Mouse (Mus musculus) left cerebral cortex, adult 18-20 months (tissue): ENCODE data around the gene Olfr315. TPM values are rescaled to one million over a fixed set of nuclear protein-coding genes. Genes with fewer than 3 reads are reported as not detected.
"Not testable (repeated sequence)": the region's sequence is repeated elsewhere in the genome, so short reads cannot be mapped to it uniquely, and the experiment has no call there.

Experiments used
- DNase-seq, 2 experiments: peaks; one replicate each; pipeline ENCODE4 v3.0.0; 2021 to 2022; ENCODE audit warnings: low spot score in 2 of 2, mixed read lengths in 1 of 2
- long read RNA-seq, 2 experiments: library from polyadenylated mRNA; stranded (forward); transcript quantifications; one replicate each; pipeline ENCODE4 v2.0.0; 2021
- total RNA-seq, 2 experiments: library from RNA; stranded (reverse); gene quantifications; 2 replicates each; pipeline ENCODE4 v1.2.3; 2021

Gene Olfr315
- not detected for total RNA-seq
- long read RNA-seq, experiment 1, result 0 reads
- long read RNA-seq, experiment 2, result 0 reads

GRCm38 (mm10) chr11:58772888-58773287, at the start of gene Olfr315:
Gene Olfr315, plus strand, starts transcription at chr11:58773188.
- no peak for DNase-seq

GRCm38 (mm10) chr11:58723914-58724313, 49.1 kb upstream of the Olfr315 start, which contains the start of gene Olfr318:
Gene Olfr318, minus strand, starts transcription at chr11:58724014.
- no peak for DNase-seq

- DNase-seq, result not testable (repeated sequence)
Observed at GRCm38 (mm10) chr11:58727896-58728650, 44.9 kb upstream of the Olfr315 start.

GRCm38 (mm10) chr11:58733372-58733771, 39.6 kb upstream of the Olfr315 start:
- DNase-seq, result peak; percentile 9 to 30

GRCm38 (mm10) chr11:58738792-58739262, 34.2 kb upstream of the Olfr315 start, which contains the start of gene Olfr317:
Gene Olfr317, minus strand, starts transcription at chr11:58739212.
- DNase-seq, result no peak

GRCm38 (mm10) chr11:58751096-58751495, 21.9 kb upstream of the Olfr315 start:
- peak; percentile 39 to 70 for DNase-seq

- DNase-seq, result no peak
Observed at GRCm38 (mm10) chr11:58752434-58752833, 20.6 kb upstream of the Olfr315 start, which contains the start of gene Olfr316. Gene Olfr316, plus strand, starts transcription at chr11:58752734.

- DNase-seq, result no peak
Observed at GRCm38 (mm10) chr11:58782480-58783089, 9.6 kb downstream of the Olfr315 start, which contains the start of gene Olfr314. Gene Olfr314, plus strand, starts transcription at chr11:58782952.

GRCm38 (mm10) chr11:58784182-58784581, 11.2 kb downstream of the Olfr315 start:
- no peak for DNase-seq

GRCm38 (mm10) chr11:58787651-58788050, 14.7 kb downstream of the Olfr315 start:
- DNase-seq, result no peak

GRCm38 (mm10) chr11:58788346-58788745, 15.4 kb downstream of the Olfr315 start:
- no peak for DNase-seq

GRCm38 (mm10) chr11:58789532-58789931, 16.5 kb downstream of the Olfr315 start:
- DNase-seq, result no peak

GRCm38 (mm10) chr11:58790053-58790452, 17.1 kb downstream of the Olfr315 start:
- DNase-seq, result no peak

- no peak for DNase-seq
Observed at GRCm38 (mm10) chr11:58790646-58791045, 17.7 kb downstream of the Olfr315 start.

GRCm38 (mm10) chr11:58795856-58796255, 22.9 kb downstream of the Olfr315 start:
- DNase-seq, result no peak

- DNase-seq, result peak; percentile 68 to 81
Observed at GRCm38 (mm10) chr11:58796850-58797249, 23.9 kb downstream of the Olfr315 start.

- peak; percentile 30 to 54 for DNase-seq
Observed at GRCm38 (mm10) chr11:58799747-58800146, 26.8 kb downstream of the Olfr315 start.

GRCm38 (mm10) chr11:58801558-58802228, 28.7 kb downstream of the Olfr315 start, which contains the start of gene Fam183b:
Gene Fam183b, minus strand, starts transcription at chr11:58801960.
- DNase-seq, result no peak

GRCm38 (mm10) chr11:58803871-58804270, 30.9 kb downstream of the Olfr315 start:
- no peak for DNase-seq

GRCm38 (mm10) chr11:58804393-58804792, 31.4 kb downstream of the Olfr315 start:
- no peak for DNase-seq

- DNase-seq, result no peak
Observed at GRCm38 (mm10) chr11:58812001-58812400, 39.0 kb downstream of the Olfr315 start.
